Mouse (Mus musculus): ENCODE data around the gene 2210011C24Rik. TPM values are rescaled to one million over a fixed set of nuclear protein-coding genes. Genes with fewer than 3 reads are reported as not detected.

Gene 2210011C24Rik
- polyA plus RNA-seq, 1 experiment from 2014 or later: not detected

DNA sequence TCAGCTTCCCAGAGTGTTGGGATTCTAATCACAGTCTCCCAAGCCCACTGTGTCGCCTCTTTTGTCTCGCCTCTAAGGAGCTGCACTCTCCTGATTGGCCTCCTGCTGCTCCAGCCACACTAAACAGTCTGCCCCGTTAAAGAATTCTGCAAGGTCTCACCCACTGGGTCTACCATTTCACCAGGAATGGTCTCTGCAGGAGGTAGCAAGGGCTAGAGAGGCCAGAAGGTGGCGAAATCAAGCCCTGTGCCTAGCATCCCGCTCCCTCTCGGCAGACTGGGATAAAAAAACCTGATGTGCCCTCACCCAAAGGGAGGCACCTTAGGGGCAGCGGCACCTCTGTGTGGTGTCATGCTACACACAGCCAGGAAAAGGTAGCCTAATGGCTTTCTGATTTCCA lies 32.1 kb upstream of the 2210011C24Rik start:
- no peak overlapping the region for H3K4me2 ChIP-seq (replicated peaks; ENCODE audit: low read depth, low read length)
- 2% methylated on average over 7 of the region's 7 CpGs for WGBS
- H3K27ac ChIP-seq (ENCODE audit: low read depth, low read length): no peak overlapping the region

DNA sequence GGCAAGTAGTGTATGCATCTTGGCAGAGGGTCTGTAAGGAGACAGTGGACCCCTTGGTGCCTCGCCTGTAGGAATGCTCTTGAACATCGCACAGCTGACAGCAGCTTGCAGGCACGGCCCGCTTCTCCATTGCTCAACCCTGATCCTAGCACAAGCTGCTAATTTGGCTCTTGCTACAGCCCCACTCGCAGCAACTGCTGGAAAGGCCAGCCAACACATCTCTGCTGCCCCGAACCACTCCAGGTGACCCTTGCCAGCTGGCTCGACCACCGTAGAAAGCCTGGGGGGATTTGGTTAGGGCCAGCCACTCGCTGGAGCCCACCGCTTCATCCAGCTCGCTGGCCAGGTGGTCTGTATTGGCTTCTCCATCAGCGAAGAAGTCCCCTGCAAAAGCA lies 31.0 kb upstream of the 2210011C24Rik start:
- Histone ChIP-seq H3K4me1 (replicated peaks; ENCODE audit: control insufficient read depth, insufficient read depth, low read length) (peaks cover 3% of the 10 kb centered on the region; the same call in 1 of the 2 replicates), H3K9ac (ENCODE audit: low read depth, low read length) (no peak overlapping the region), H3K4me2 (replicated peaks; ENCODE audit: low read depth, low read length) (no peak overlapping the region), H3K27me3 (ENCODE audit: control insufficient read depth, insufficient read depth, low read length) (peaks cover 44% of the 10 kb centered on the region), H3K4me3 (ENCODE audit: low read depth, low read length) (no peak overlapping the region), H3K27ac (ENCODE audit: low read depth, low read length) (no peak overlapping the region), H3K36me3 (ENCODE audit: control insufficient read depth, insufficient read depth, low read length) (no peaks in the 10 kb centered on the region), H3K9me3 (ENCODE audit: control insufficient read depth, low read length) (no peaks in the 10 kb centered on the region)
- 36% methylated on average over 12 of the region's 12 CpGs for WGBS
- DNase-seq (ENCODE audit: low spot score) (peak; percentile 19), ATAC-seq (ENCODE audit: low FRiP score) (no peak)

More for the DNA sequence above, 32.1 kb upstream of the 2210011C24Rik start:
- H3K9me3 ChIP-seq (ENCODE audit: control insufficient read depth, low read length): no peaks in the 10 kb centered on the region
- H3K4me3 ChIP-seq (ENCODE audit: low read depth, low read length): no peak overlapping the region
- ATAC-seq (ENCODE audit: low FRiP score) (no peak), DNase-seq (ENCODE audit: low spot score) (peak; percentile 29)
- no peaks in the 10 kb centered on the region for H3K36me3 ChIP-seq (ENCODE audit: control insufficient read depth, insufficient read depth, low read length)
- H3K9ac ChIP-seq (ENCODE audit: low read depth, low read length): no peak overlapping the region
- peaks cover 3% of the 10 kb centered on the region; the same call in 1 of the 2 replicates for H3K4me1 ChIP-seq (replicated peaks; ENCODE audit: control insufficient read depth, insufficient read depth, low read length)
- peaks cover 44% of the 10 kb centered on the region for H3K27me3 ChIP-seq (ENCODE audit: control insufficient read depth, insufficient read depth, low read length)

DNA sequence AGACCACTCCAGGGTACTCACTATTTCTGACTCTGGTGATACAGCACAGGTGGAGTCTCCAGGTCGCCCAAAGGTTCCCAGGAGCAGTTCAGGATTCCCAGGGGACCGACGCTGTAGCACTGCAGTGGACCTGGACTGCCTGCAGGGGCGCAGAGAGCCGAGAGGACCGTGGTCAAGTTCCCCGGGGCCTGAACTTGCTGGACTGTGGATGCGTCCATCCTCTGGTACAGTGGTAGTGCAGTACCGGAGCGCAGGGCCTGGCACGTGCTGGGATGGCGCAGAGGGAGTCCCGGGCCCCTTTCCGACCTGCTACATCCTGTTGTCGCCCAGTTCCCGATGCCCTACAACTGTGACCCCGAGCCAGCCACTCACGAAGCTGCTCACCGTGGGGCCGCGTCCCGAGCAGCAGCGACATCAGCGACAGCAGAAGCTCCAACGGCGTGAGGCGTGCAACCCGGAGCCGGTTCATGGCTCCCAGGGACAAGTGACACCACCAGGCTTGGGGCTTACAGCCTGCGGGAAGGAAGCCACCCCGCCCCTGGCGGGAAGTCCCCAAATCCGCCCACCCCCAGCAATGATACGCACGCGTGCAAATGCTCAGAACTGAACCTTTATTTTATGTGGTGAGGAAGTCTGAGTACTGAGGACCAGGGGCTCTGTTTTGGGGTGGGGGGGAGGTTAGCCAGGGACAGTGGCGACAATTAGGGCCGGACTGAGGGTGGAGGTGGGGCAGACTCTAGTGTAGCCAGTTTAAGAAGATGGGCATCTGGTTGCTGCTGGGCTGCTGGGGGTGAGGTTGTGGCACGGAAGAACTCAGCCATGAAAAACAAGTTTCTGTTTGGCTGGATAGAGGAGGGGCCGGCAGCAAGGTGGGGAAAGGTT lies 30.3 kb upstream of the 2210011C24Rik start, which contains the start of gene Il27ra:
Gene Il27ra, minus strand, starts transcription at position 524 of the 882 bp plus-strand sequence.
- peaks cover 44% of the 10 kb centered on the region for H3K27me3 ChIP-seq (ENCODE audit: control insufficient read depth, insufficient read depth, low read length)
- DNase-seq (ENCODE audit: low spot score) (peak; percentile 77), ATAC-seq (ENCODE audit: low FRiP score) (peak; percentile 64)
- no peak within 1 kb of the TSS for H3K27ac ChIP-seq (ENCODE audit: low read depth, low read length)
- H3K9ac ChIP-seq (ENCODE audit: low read depth, low read length): peak within 1 kb of the TSS; percentile 5; the same call in 1 of the 2 replicates
- H3K9me3 ChIP-seq (ENCODE audit: control insufficient read depth, low read length): no peaks in the 10 kb centered on the region
- peak within 1 kb of the TSS; percentile 54 for H3K4me2 ChIP-seq (replicated peaks; ENCODE audit: low read depth, low read length)
- no peaks in the 10 kb centered on the region for H3K36me3 ChIP-seq (ENCODE audit: control insufficient read depth, insufficient read depth, low read length)
- 5% methylated on average over 40 of the region's 40 CpGs for WGBS
- H3K4me3 ChIP-seq (ENCODE audit: low read depth, low read length): peak within 1 kb of the TSS; percentile 21
- H3K4me1 ChIP-seq (replicated peaks; ENCODE audit: control insufficient read depth, insufficient read depth, low read length): peaks cover 3% of the 10 kb centered on the region; the same call in 1 of the 2 replicates

DNA sequence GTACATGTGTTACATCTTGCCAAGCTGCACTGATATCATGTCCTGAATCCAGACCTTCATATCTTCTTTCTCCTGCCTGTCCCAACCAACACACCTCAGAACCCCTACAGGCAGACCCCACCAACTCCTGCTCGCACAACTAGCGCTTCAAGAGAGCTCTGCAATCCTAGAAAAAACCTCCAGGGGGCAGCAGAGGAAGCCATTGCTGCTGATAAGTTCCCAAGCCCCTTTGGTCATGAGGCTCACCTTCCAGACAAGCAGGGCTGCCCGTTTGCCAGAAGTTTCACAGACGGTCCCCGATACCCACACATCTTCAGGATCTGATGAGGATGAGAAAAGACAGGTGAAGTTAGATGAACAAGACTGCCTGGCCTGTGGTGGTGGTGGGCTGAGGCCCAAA lies 27.1 kb upstream of the 2210011C24Rik start:
- no peak for ATAC-seq (ENCODE audit: low FRiP score)
- no peaks in the 10 kb centered on the region for H3K36me3 ChIP-seq (ENCODE audit: control insufficient read depth, insufficient read depth, low read length)
- H3K4me1 ChIP-seq (replicated peaks; ENCODE audit: control insufficient read depth, insufficient read depth, low read length): 0 out of 2 replicates have a peak, but pooled peaks cover 3% of the 10 kb centered on the region
- H3K9me3 ChIP-seq (ENCODE audit: control insufficient read depth, low read length): no peaks in the 10 kb centered on the region
- peaks cover 30% of the 10 kb centered on the region for H3K27me3 ChIP-seq (ENCODE audit: control insufficient read depth, insufficient read depth, low read length)
- H3K9ac ChIP-seq (ENCODE audit: low read depth, low read length): no peak overlapping the region
- WGBS: 13% methylated on average over 5 of the region's 5 CpGs
- peak; percentile 93 for DNase-seq (ENCODE audit: low spot score)
- no peak overlapping the region for H3K4me3 ChIP-seq (ENCODE audit: low read depth, low read length)
- no peak overlapping the region for H3K4me2 ChIP-seq (replicated peaks; ENCODE audit: low read depth, low read length)
- no peak overlapping the region for H3K27ac ChIP-seq (ENCODE audit: low read depth, low read length)

DNA sequence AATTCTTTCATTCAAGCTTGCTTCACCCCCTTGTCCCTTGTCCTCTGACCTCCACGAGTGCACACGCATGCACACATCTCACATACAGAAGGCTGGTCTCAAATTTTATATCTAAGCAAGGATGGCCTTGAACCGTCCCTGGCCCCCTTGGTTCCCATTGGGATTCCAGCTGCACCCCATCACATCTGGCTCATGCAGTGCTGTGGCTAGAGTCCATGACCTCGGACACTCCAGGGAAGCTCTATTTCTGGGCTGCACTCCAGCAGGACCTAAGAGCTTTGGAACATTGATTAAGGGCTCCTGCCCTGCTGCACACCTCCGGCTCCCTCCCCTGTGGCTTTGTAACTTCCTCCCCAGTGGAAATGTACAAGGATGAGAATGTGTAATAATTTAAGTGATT lies 26.0 kb upstream of the 2210011C24Rik start:
- H3K27ac ChIP-seq (ENCODE audit: low read depth, low read length): no peak overlapping the region
- 0 out of 2 replicates have a peak, but pooled peaks cover 3% of the 10 kb centered on the region for H3K4me1 ChIP-seq (replicated peaks; ENCODE audit: control insufficient read depth, insufficient read depth, low read length)
- no peak overlapping the region for H3K4me3 ChIP-seq (ENCODE audit: low read depth, low read length)
- WGBS: 75% methylated on average over 5 of the region's 5 CpGs
- H3K9me3 ChIP-seq (ENCODE audit: control insufficient read depth, low read length): no peaks in the 10 kb centered on the region
- no peak overlapping the region for H3K4me2 ChIP-seq (replicated peaks; ENCODE audit: low read depth, low read length)
- ATAC-seq (ENCODE audit: low FRiP score) (no peak), DNase-seq (ENCODE audit: low spot score) (no peak)
- H3K27me3 ChIP-seq (ENCODE audit: control insufficient read depth, insufficient read depth, low read length): peaks cover 19% of the 10 kb centered on the region
- no peaks in the 10 kb centered on the region for H3K36me3 ChIP-seq (ENCODE audit: control insufficient read depth, insufficient read depth, low read length)
- H3K9ac ChIP-seq (ENCODE audit: low read depth, low read length): no peak overlapping the region

DNA sequence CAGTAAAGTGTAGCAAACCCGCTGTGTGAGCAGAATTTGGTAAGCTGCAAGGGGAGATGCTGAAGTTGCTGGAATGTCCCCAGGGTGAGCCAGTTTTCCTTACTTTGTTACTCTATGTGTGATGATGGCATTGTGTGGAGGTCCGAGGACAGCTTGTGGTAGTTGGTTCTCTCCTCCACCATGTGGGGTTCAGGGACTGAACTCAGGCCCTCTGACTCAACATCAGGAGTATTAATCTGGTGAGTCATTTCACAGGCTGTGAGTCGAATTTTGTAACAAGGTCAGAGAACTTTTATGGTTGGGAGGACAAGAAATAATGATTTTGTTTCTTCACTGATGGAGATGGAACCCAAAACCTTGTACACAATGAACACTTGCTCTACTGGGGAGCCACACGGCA lies 20.8 kb upstream of the 2210011C24Rik start:
- H3K9ac ChIP-seq (ENCODE audit: low read depth, low read length): no peak overlapping the region
- ATAC-seq (ENCODE audit: low FRiP score): no peak
- DNase-seq (ENCODE audit: low spot score): no peak
- no peaks in the 10 kb centered on the region for H3K36me3 ChIP-seq (ENCODE audit: control insufficient read depth, insufficient read depth, low read length)
- WGBS: 78% methylated on average over 4 of the region's 4 CpGs
- no peak overlapping the region for H3K4me3 ChIP-seq (ENCODE audit: low read depth, low read length)
- no peak overlapping the region for H3K4me2 ChIP-seq (replicated peaks; ENCODE audit: low read depth, low read length)
- H3K27ac ChIP-seq (ENCODE audit: low read depth, low read length): no peak overlapping the region
- H3K4me1 ChIP-seq (replicated peaks; ENCODE audit: control insufficient read depth, insufficient read depth, low read length): no peaks in the 10 kb centered on the region
- no peaks in the 10 kb centered on the region for H3K9me3 ChIP-seq (ENCODE audit: control insufficient read depth, low read length)
- 0 out of 2 replicates have a peak, but pooled peaks cover 3% of the 10 kb centered on the region for H3K27me3 ChIP-seq (ENCODE audit: control insufficient read depth, insufficient read depth, low read length)

DNA sequence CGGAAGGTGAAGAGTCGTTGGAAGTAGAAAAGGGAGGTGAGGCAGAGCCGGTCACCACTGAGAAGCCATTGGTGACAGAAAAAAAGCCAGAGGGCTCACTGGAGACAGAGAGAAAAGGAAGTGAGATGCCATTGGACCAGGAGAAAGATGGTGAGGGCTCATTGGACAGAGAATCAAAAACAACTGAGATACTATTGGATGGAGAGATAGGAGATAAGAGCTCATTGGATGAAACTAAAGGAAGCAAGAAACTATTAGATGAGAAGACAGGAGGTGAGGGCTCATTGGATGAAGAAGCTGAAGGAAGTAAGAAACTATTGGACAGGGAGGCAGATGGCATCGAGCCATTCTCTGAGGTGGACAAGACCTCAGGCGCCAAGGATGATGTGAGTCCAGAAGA lies 17.3 kb upstream of the 2210011C24Rik start:
- no peaks in the 10 kb centered on the region for H3K36me3 ChIP-seq (ENCODE audit: control insufficient read depth, insufficient read depth, low read length)
- H3K4me3 ChIP-seq (ENCODE audit: low read depth, low read length): no peak overlapping the region
- no peak overlapping the region for H3K27ac ChIP-seq (ENCODE audit: low read depth, low read length)
- no peak overlapping the region for H3K4me2 ChIP-seq (replicated peaks; ENCODE audit: low read depth, low read length)
- no peak overlapping the region for H3K9ac ChIP-seq (ENCODE audit: low read depth, low read length)
- ATAC-seq (ENCODE audit: low FRiP score) (no peak), DNase-seq (ENCODE audit: low spot score) (no peak)
- H3K27me3 ChIP-seq (ENCODE audit: control insufficient read depth, insufficient read depth, low read length): peaks cover 12% of the 10 kb centered on the region; the same call in 1 of the 2 replicates
- 90% methylated on average over 5 of the region's 5 CpGs for WGBS
- H3K4me1 ChIP-seq (replicated peaks; ENCODE audit: control insufficient read depth, insufficient read depth, low read length): no peaks in the 10 kb centered on the region
- H3K9me3 ChIP-seq (ENCODE audit: control insufficient read depth, low read length): no peaks in the 10 kb centered on the region

DNA sequence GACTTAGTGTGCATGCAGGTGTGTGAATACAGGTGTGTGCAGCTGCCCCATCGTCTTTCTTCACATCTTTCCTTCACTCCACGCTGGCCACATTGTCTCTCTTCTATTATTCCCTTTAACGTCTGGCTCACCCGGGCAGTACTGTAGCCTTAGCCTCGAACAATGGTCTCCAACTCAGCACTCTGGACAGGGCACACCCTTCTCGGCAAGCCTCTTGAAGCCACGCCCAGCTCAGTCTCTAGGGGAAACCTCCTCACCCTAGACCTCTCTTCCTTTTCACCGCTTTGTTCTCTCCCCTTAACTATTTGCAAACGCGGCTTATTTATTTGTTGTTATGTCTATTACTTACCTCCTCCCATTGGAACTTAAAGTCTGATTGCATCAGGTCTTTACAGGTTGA lies 15.5 kb upstream of the 2210011C24Rik start:
- Histone ChIP-seq H3K4me3 (ENCODE audit: low read depth, low read length) (no peak overlapping the region), H3K4me2 (replicated peaks; ENCODE audit: low read depth, low read length) (no peak overlapping the region), H3K36me3 (ENCODE audit: control insufficient read depth, insufficient read depth, low read length) (no peaks in the 10 kb centered on the region), H3K9ac (ENCODE audit: low read depth, low read length) (no peak overlapping the region), H3K4me1 (replicated peaks; ENCODE audit: control insufficient read depth, insufficient read depth, low read length) (no peaks in the 10 kb centered on the region), H3K27me3 (ENCODE audit: control insufficient read depth, insufficient read depth, low read length) (peaks cover 12% of the 10 kb centered on the region; the same call in 1 of the 2 replicates), H3K27ac (ENCODE audit: low read depth, low read length) (no peak overlapping the region), H3K9me3 (ENCODE audit: control insufficient read depth, low read length) (no peaks in the 10 kb centered on the region)
- DNase-seq (ENCODE audit: low spot score) (no peak), ATAC-seq (ENCODE audit: low FRiP score) (no peak)
- WGBS: 11% methylated on average over 10 of the region's 10 CpGs
